ENCODE assay signal across 8 mouse cellular contexts in genomic region chr4:44233713-44234003, GRCm38 (mm10). TPM values are rescaled to one million over a fixed set of nuclear protein-coding genes. Genes with fewer than 3 reads are reported as not detected.
A peak's percentile ranks its signal among the peaks of the same experiment; 100 is the strongest.
DNase-seq lines count a peak whose midpoint lies in the region; ATAC-seq lines count a peak whose summit lies in the region.

Gene Rnf38, minus strand, starts transcription at chr4:44233789.

- ATAC-seq in lung, embryonic 16.5 days (ENCODE audit: low read depth): no peak
- no peak for ATAC-seq in embryonic facial prominence, embryonic 12.5 days (ENCODE audit: insufficient number of reproducible peaks, insufficient read depth, low FRiP score, low TSS enrichment)
- no peak for ATAC-seq in heart, embryonic 14.5 days (ENCODE audit: insufficient number of reproducible peaks, insufficient read depth, low FRiP score, low read depth)
- no peak for ATAC-seq in neural tube, embryonic 12.5 days (ENCODE audit: low FRiP score, low read depth)

- no peaks in the 10 kb centered on the region for H3K27me3 ChIP-seq in lung, embryonic 16.5 days (ENCODE audit: control insufficient read depth, insufficient read depth, low read depth, low read length)
- H3K27me3 ChIP-seq in embryonic facial prominence, embryonic 12.5 days: no peaks in the 10 kb centered on the region
- H3K27me3 ChIP-seq in heart, embryonic 14.5 days (ENCODE audit: control insufficient read depth, insufficient read depth, low read length): no peaks in the 10 kb centered on the region
- H3K27me3 ChIP-seq in neural tube, embryonic 12.5 days (replicated peaks): no peaks in the 10 kb centered on the region

- no peaks in the 10 kb centered on the region for H3K9me3 ChIP-seq in lung, embryonic 16.5 days (ENCODE audit: control insufficient read depth, low read length)
- H3K9me3 ChIP-seq in embryonic facial prominence, embryonic 12.5 days: no peaks in the 10 kb centered on the region
- no peaks in the 10 kb centered on the region for H3K9me3 ChIP-seq in heart, embryonic 14.5 days (ENCODE audit: control insufficient read depth, low read length)
- no peaks in the 10 kb centered on the region for H3K9me3 ChIP-seq in neural tube, embryonic 12.5 days

- peaks cover 21% of the 10 kb centered on the region for H3K4me1 ChIP-seq in lung, embryonic 16.5 days (replicated peaks; ENCODE audit: control insufficient read depth, insufficient read depth, low read length)
- peaks cover 27% of the 10 kb centered on the region for H3K4me1 ChIP-seq in embryonic facial prominence, embryonic 12.5 days
- peaks cover 0 to 20% of the 10 kb centered on the region in 2 experiments; a peak in 3 of 4 replicates for H3K4me1 ChIP-seq in heart, embryonic 14.5 days (ENCODE audit: control insufficient read depth in 2 of 2, insufficient read depth in 2 of 2, low read length in 2 of 2)
- H3K4me1 ChIP-seq in neural tube, embryonic 12.5 days: peaks cover 29% of the 10 kb centered on the region

- H3K4me2 ChIP-seq in lung, embryonic 16.5 days (ENCODE audit: low read depth, low read length): peak within 1 kb of the TSS; percentile 92
- H3K4me2 ChIP-seq in embryonic facial prominence, embryonic 12.5 days (replicated peaks): peak within 1 kb of the TSS; percentile 85
- peak within 1 kb of the TSS; percentile 91 for H3K4me2 ChIP-seq in heart, embryonic 14.5 days (ENCODE audit: low read length)
- peak within 1 kb of the TSS; percentile 87 for H3K4me2 ChIP-seq in neural tube, embryonic 12.5 days (replicated peaks)

- DNase-seq in lung, postnatal 36 days: no peak
- DNase-seq in left cerebral cortex, postnatal 25 days (ENCODE audit: low spot score in 2 of 2): no peak
- DNase-seq in right cerebral cortex, adult 18-20 months: no peak
- no peak for DNase-seq in adipocyte (ENCODE audit: low spot score)

- no peaks in the 10 kb centered on the region for H3K36me3 ChIP-seq in lung, embryonic 16.5 days (ENCODE audit: control insufficient read depth, insufficient read depth, low read length)
- no peaks in the 10 kb centered on the region for H3K36me3 ChIP-seq in embryonic facial prominence, embryonic 12.5 days
- H3K36me3 ChIP-seq in heart, embryonic 14.5 days (ENCODE audit: control insufficient read depth, insufficient read depth, low read length): no peaks in the 10 kb centered on the region
- no peaks in the 10 kb centered on the region for H3K36me3 ChIP-seq in neural tube, embryonic 12.5 days

- H3K9ac ChIP-seq in lung, embryonic 16.5 days (ENCODE audit: low read length): peak within 1 kb of the TSS; percentile 89
- H3K9ac ChIP-seq in embryonic facial prominence, embryonic 12.5 days: peak within 1 kb of the TSS; percentile 97
- peak within 1 kb of the TSS; percentile 86 for H3K9ac ChIP-seq in heart, embryonic 14.5 days (ENCODE audit: low read length)
- H3K9ac ChIP-seq in neural tube, embryonic 12.5 days: peak within 1 kb of the TSS; percentile 96

- peak within 1 kb of the TSS; percentile 89 for H3K4me3 ChIP-seq in lung, embryonic 16.5 days (ENCODE audit: low read length)
- H3K4me3 ChIP-seq in embryonic facial prominence, embryonic 12.5 days: peak within 1 kb of the TSS; percentile 88
- H3K4me3 ChIP-seq in heart, embryonic 14.5 days (ENCODE audit: control insufficient read depth in 1 of 2, insufficient read depth in 1 of 2, low read depth in 1 of 2, low read length in 2 of 2): peak within 1 kb of the TSS; percentile 91 to 97
- peak within 1 kb of the TSS; percentile 96 for H3K4me3 ChIP-seq in neural tube, embryonic 12.5 days

- H3K27ac ChIP-seq in lung, embryonic 16.5 days (ENCODE audit: low read length): peak within 1 kb of the TSS; percentile 86
- peak within 1 kb of the TSS; percentile 95 for H3K27ac ChIP-seq in embryonic facial prominence, embryonic 12.5 days
- H3K27ac ChIP-seq in heart, embryonic 14.5 days (replicated peaks in 1 of 2; ENCODE audit: control insufficient read depth in 1 of 2, insufficient read depth in 1 of 2, low read depth in 2 of 2, low read length in 2 of 2): peak within 1 kb of the TSS; percentile 91 to 94
- H3K27ac ChIP-seq in neural tube, embryonic 12.5 days: peak within 1 kb of the TSS; percentile 95

- intact Hi-C loops in left cerebral cortex, postnatal 25 days (cut with DNase I): loop anchor here (5.0 kb wide), 1 partner anchor 59 kb away; no protein-coding TSS in a partner anchor

- 0% methylated on average over 2 of the region's 61 CpGs for WGBS in lung, embryonic 16.5 days
- WGBS in embryonic facial prominence, embryonic 12.5 days: under 1% methylated on average over 41 of the region's 61 CpGs
- WGBS in heart, embryonic 14.5 days: 2% methylated on average over 18 of the region's 61 CpGs
- 0% methylated on average over 9 of the region's 61 CpGs for WGBS in neural tube, embryonic 12.5 days

RNA-seq across cellular contexts. Expression of gene Rnf38, which starts in this region (rescaled TPM):
- polyA plus RNA-seq in lung, embryonic 16.5 days (2015; fragmentation: Nextera tagmentation; extraction: Ambion mirVana): 20.3 and 22.1 TPM in 2 replicates
- polyA plus RNA-seq in embryonic facial prominence, embryonic 12.5 days (2016; fragmentation: Nextera tagmentation; extraction: Ambion mirVana): 31.4 and 33.3 TPM in 2 replicates
- 24.3 and 25.2 TPM in 2 replicates for polyA plus RNA-seq in heart, embryonic 14.5 days (2014; fragmentation: Nextera tagmentation; extraction: Ambion mirVana)
- 10 to 100 TPM; 60.7 to 68.6 TPM for total RNA-seq in left cerebral cortex, postnatal 25 days (2021)
- polyA plus RNA-seq in neural tube, embryonic 12.5 days (2016; fragmentation: Nextera tagmentation; extraction: Ambion mirVana): 47.1 and 53.9 TPM in 2 replicates
